Mouse (Mus musculus) kidney, embryonic 16.5 days (tissue): ENCODE measurements around the gene Gm8251. TPM values are rescaled to one million over a fixed set of nuclear protein-coding genes. Genes with fewer than 3 reads are reported as not detected.
"Not testable (repeated sequence)": the region's sequence is repeated elsewhere in the genome, so short reads cannot be mapped to it uniquely, and the experiment has no call there.

ENCODE experiments used
- ATAC-seq: fragments of 200-750 bp; cut with Nextera tagmentation; 2 replicates; pipeline ENCODE4 v1.8.0; 2017; ENCODE audit warnings: moderate TSS enrichment; ENCODE audit not compliant: low FRiP score, low TSS enrichment
- H3K27ac ChIP-seq: fragments of 300-500 bp; sonication (generic); 2 replicates; pipeline ENCODE4 v1.5.1; 2014; ENCODE audit warnings: low read length
- H3K27me3 ChIP-seq: fragments of 300-500 bp; sonication (generic); 2 replicates; pipeline ENCODE4 v1.6.1; 2014; ENCODE audit warnings: low read length, control low read depth, mixed read lengths; ENCODE audit not compliant: insufficient read depth
- H3K36me3 ChIP-seq: fragments of 300-500 bp; sonication (generic); 2 replicates; pipeline ENCODE4 v1.6.1; 2014; ENCODE audit warnings: low read length, control low read depth, mixed read lengths; ENCODE audit not compliant: insufficient read depth
- H3K4me1 ChIP-seq: fragments of 300-500 bp; sonication (generic); 2 replicates; pipeline ENCODE4 v1.6.1; 2014; ENCODE audit warnings: low read length, control low read depth, mixed read lengths; ENCODE audit not compliant: insufficient read depth
- H3K4me2 ChIP-seq: fragments of 300-500 bp; sonication (generic); replicated peaks from 2 replicates; pipeline ENCODE4 v1.6.1; 2014; ENCODE audit warnings: low read depth, low read length
- H3K4me3 ChIP-seq: fragments of 300-500 bp; sonication (generic); 2 replicates; pipeline ENCODE4 v1.5.1; 2014; ENCODE audit warnings: mild to moderate bottlenecking, low read length
- H3K9ac ChIP-seq: fragments of 300-500 bp; sonication (generic); replicated peaks from 2 replicates; pipeline ENCODE4 v1.6.1; 2014; ENCODE audit warnings: low read length
- H3K9me3 ChIP-seq: fragments of 300-500 bp; sonication (generic); 2 replicates; pipeline ENCODE4 v1.6.1; 2016; ENCODE audit warnings: low read length, control low read depth
- WGBS: fragments of 180-500 bp; shearing (Covaris S2); extraction: QIAGEN DNeasy Blood & Tissue Kit; methylation state at CpG from one replicate; pipeline ENCODE4 v1.1.7; 2014; 5-methylcytosine and 5-hydroxymethylcytosine counted together
- polyA plus RNA-seq: library from polyadenylated mRNA; unstranded; fragments of >200 nt; fragmentation: Nextera tagmentation; extraction: Ambion mirVana; gene quantifications from 2 replicates; pipeline ENCODE4 v1.2.1, GENCODE M21; 2015

Gm8251 gene
- 0.05 and 0.06 TPM in 2 replicates for polyA plus RNA-seq

- H3K9me3 ChIP-seq: no peaks in the 10 kb centered on the region
- no peaks in the 10 kb centered on the region for H3K36me3 ChIP-seq
- no peak for ATAC-seq
- H3K9ac ChIP-seq: no peak within 1 kb of the TSS
- H3K4me1 ChIP-seq: no peaks in the 10 kb centered on the region
- WGBS: 92% methylated on average over 2 of the region's 2 CpGs
- H3K4me3 ChIP-seq: no peak within 1 kb of the TSS
- H3K4me2 ChIP-seq: no peak within 1 kb of the TSS
- no peak within 1 kb of the TSS for H3K27ac ChIP-seq
- H3K27me3 ChIP-seq: no peaks in the 10 kb centered on the region
Observed at GRCm38 (mm10) chr1:44061836-44062235, at the start of gene Gm8251. Gm8251 (minus strand) TSS chr1:44061936.

- H3K9me3 ChIP-seq: no peaks in the 10 kb centered on the region
- peaks cover 17% of the 10 kb centered on the region for H3K36me3 ChIP-seq
- ATAC-seq: 0 out of 2 replicates have a peak, but pooled peaks have one; percentile 46
- peak overlapping the region; percentile 92 for H3K4me3 ChIP-seq
- peaks cover 11% of the 10 kb centered on the region for H3K4me1 ChIP-seq
- H3K9ac ChIP-seq: peak overlapping the region; percentile 58
- H3K27me3 ChIP-seq: no peaks in the 10 kb centered on the region
- WGBS: 16% methylated on average over 5 of the region's 5 CpGs
- peak overlapping the region; percentile 66 for H3K4me2 ChIP-seq
- no peak overlapping the region for H3K27ac ChIP-seq
Observed at GRCm38 (mm10) chr1:44102939-44103338, 41.2 kb upstream of the Gm8251 start.

- peak within 1 kb of the TSS; percentile 96 for H3K27ac ChIP-seq
- no peaks in the 10 kb centered on the region for H3K27me3 ChIP-seq
- ATAC-seq: peak; percentile 98
- no peaks in the 10 kb centered on the region for H3K9me3 ChIP-seq
- peaks cover 16% of the 10 kb centered on the region for H3K36me3 ChIP-seq
- H3K4me3 ChIP-seq: peak within 1 kb of the TSS; percentile 92
- under 1% methylated on average over 55 of the region's 55 CpGs for WGBS
- peak within 1 kb of the TSS; percentile 81 for H3K9ac ChIP-seq
- H3K4me1 ChIP-seq: peaks cover 11% of the 10 kb centered on the region
- H3K4me2 ChIP-seq: peak within 1 kb of the TSS; percentile 66
Observed at GRCm38 (mm10) chr1:44102259-44102717, 40.6 kb upstream of the Gm8251 start, which contains the start of gene Tex30. Tex30 (minus strand) TSS chr1:44102441.

GRCm38 (mm10) chr1:44101448-44102225, 39.9 kb upstream of the Gm8251 start:
- under 1% methylated on average over 55 of the region's 55 CpGs for WGBS
- no peaks in the 10 kb centered on the region for H3K27me3 ChIP-seq
- H3K36me3 ChIP-seq: peaks cover 19% of the 10 kb centered on the region

GRCm38 (mm10) chr1:44064625-44065024, 2.9 kb upstream of the Gm8251 start:
- no peak for ATAC-seq
- no peak overlapping the region for H3K27ac ChIP-seq
- H3K27me3 ChIP-seq: no peaks in the 10 kb centered on the region
- no peak overlapping the region for H3K4me3 ChIP-seq
- H3K9ac ChIP-seq: no peak overlapping the region
- H3K4me2 ChIP-seq: no peak overlapping the region
- H3K36me3 ChIP-seq: no peaks in the 10 kb centered on the region
- H3K9me3 ChIP-seq: no peaks in the 10 kb centered on the region
- H3K4me1 ChIP-seq: no peaks in the 10 kb centered on the region
- 0% methylated on average over 1 of the region's 1 CpGs for WGBS

More at GRCm38 (mm10) chr1:44101448-44102225, 39.9 kb upstream of the Gm8251 start:
- peak overlapping the region; percentile 96 for H3K27ac ChIP-seq
- peak; percentile 88 for ATAC-seq
- H3K4me3 ChIP-seq: peak overlapping the region; percentile 92
- peak overlapping the region; percentile 81 for H3K9ac ChIP-seq
- H3K4me1 ChIP-seq: peaks cover 11% of the 10 kb centered on the region
- no peaks in the 10 kb centered on the region for H3K9me3 ChIP-seq
- peak overlapping the region; percentile 66 for H3K4me2 ChIP-seq

GRCm38 (mm10) chr1:44063439-44063838, 1.7 kb upstream of the Gm8251 start:
- no peak overlapping the region for H3K4me2 ChIP-seq
- WGBS: 96% methylated on average over 6 of the region's 6 CpGs
- H3K9me3 ChIP-seq: no peaks in the 10 kb centered on the region
- no peak for ATAC-seq
- H3K27ac ChIP-seq: no peak overlapping the region
- no peaks in the 10 kb centered on the region for H3K27me3 ChIP-seq
- H3K4me1 ChIP-seq: no peaks in the 10 kb centered on the region
- H3K4me3 ChIP-seq: no peak overlapping the region
- H3K9ac ChIP-seq: no peak overlapping the region
- H3K36me3 ChIP-seq: no peaks in the 10 kb centered on the region

- Histone ChIP-seq H3K4me3 (no peak overlapping the region), H3K36me3 (no peaks in the 10 kb centered on the region), H3K9ac (no peak overlapping the region), H3K27me3 (no peaks in the 10 kb centered on the region), H3K4me2 (no peak overlapping the region), H3K9me3 (no peaks in the 10 kb centered on the region), H3K27ac (no peak overlapping the region), H3K4me1 (no peaks in the 10 kb centered on the region)
- no peak for ATAC-seq
- 87% methylated on average over 3 of the region's 3 CpGs for WGBS
Observed at GRCm38 (mm10) chr1:44057805-44058204, 3.9 kb downstream of the Gm8251 start.

- no peaks in the 10 kb centered on the region for H3K9me3 ChIP-seq
- H3K4me2 ChIP-seq: no peak overlapping the region
- no peaks in the 10 kb centered on the region for H3K27me3 ChIP-seq
- H3K4me3 ChIP-seq: no peak overlapping the region
- H3K9ac ChIP-seq: no peak overlapping the region
- H3K4me1 ChIP-seq: no peaks in the 10 kb centered on the region
- WGBS: 66% methylated on average over 2 of the region's 2 CpGs
- H3K27ac ChIP-seq: no peak overlapping the region
- no peaks in the 10 kb centered on the region for H3K36me3 ChIP-seq
- ATAC-seq: no peak
Observed at GRCm38 (mm10) chr1:44046556-44046955, 15.2 kb downstream of the Gm8251 start.

GRCm38 (mm10) chr1:44045689-44046088, 16.0 kb downstream of the Gm8251 start:
- not testable (repeated sequence) for H3K27me3 ChIP-seq, H3K9me3 ChIP-seq, H3K4me3 ChIP-seq, ATAC-seq, H3K4me1 ChIP-seq, H3K27ac ChIP-seq, H3K36me3 ChIP-seq, H3K9ac ChIP-seq, H3K4me2 ChIP-seq
- 82% methylated on average over 5 of the region's 5 CpGs for WGBS

GRCm38 (mm10) chr1:44042555-44042915, 19.2 kb downstream of the Gm8251 start:
- Histone ChIP-seq H3K27ac (no peak overlapping the region), H3K9ac (peak overlapping the region; percentile 73), H3K36me3 (no peaks in the 10 kb centered on the region), H3K4me2 (peak overlapping the region; percentile 75), H3K4me1 (no peaks in the 10 kb centered on the region), H3K9me3 (no peaks in the 10 kb centered on the region), H3K27me3 (no peaks in the 10 kb centered on the region), H3K4me3 (peak overlapping the region; percentile 54)
- ATAC-seq: peak; percentile 67; the same call in 1 of the 2 replicates
- WGBS: 2% methylated on average over 6 of the region's 6 CpGs
